Mouse (Mus musculus): ENCODE results near the gene Mamdc4.

DNA sequence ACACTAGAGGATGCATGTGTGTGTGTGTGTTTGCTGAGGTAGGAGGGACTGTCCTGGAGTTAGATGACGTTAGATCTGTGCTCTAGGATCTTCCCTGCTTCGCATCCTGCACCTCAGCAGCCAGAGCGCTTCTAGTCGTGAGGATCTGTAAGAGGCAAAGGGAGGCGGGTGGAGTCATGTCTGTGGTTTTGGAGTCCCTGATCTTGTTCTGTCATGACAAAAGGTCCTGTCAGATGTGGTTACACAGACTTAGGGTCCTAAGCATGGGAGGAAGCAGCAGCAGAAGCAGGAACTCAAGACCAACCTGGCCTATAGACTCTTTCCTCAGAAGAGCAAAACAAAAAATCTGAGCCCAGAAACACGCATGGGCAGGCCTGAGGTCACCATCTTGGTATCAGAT is 45.7 kb upstream of the Mamdc4 start:
- TF ChIP-seq CTCF (IDR thresholded peaks at IDR 0.05; ENCODE audit: borderline replicate concordance, insufficient read depth, low read length) (no peak), POLR2A (IDR thresholded peaks at IDR 0.05; ENCODE audit: low read depth, low read length) (no peak)
